Mouse (Mus musculus) erythroid progenitor cell, adult 5-6 weeks (primary cell): Measurements from ENCODE around the gene Macrod2. TPM values are rescaled to one million over a fixed set of nuclear protein-coding genes. Genes with fewer than 3 reads are reported as not detected.

Experiments
- ATAC-seq: replicated peaks from 2 replicates; pipeline ENCODE4 v1.8.0; 2016; ENCODE audit warnings: moderate number of reproducible peaks, mild to moderate bottlenecking, moderate TSS enrichment, inconsistent platforms; ENCODE audit not compliant: poor library complexity, low FRiP score, severe bottlenecking
- total RNA-seq, 2 experiments: library from RNA; stranded (forward) in 1 of 2; stranded (reverse) in 1 of 2; fragments of 150-400 nt in 1 of 2; fragments of 186-747, 209-891 nt in 1 of 2; gene quantifications; 2 replicates each; pipeline versions ENCODE4 v1.2.3 to v1.2.4; 2015 to 2017; ENCODE audit warnings: low replicate concordance in 2 of 2

Gene Macrod2
- total RNA-seq, 2 experiments from 2014 or later: 0.45 to 2.1 TPM

DNA sequence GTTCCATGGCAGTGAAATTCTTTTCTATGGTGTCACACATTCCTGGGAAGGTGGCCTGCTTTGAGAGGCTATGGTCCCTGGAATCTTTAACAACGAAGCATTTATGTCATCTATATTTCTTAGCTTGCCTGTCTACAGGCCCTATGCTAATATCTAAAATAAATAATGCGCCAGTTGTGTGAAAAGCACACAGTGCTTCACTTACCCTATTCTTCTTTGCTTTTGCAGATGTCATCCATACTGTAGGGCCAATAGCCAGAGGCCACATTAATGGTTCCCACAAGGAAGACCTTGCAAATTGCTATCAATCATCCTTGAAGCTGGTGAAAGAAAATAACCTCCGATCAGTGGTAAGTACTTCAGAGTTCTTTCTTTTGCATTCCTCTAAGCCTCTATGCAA is 1119.9 kb downstream of the Macrod2 start:
- ATAC-seq: no peak

DNA sequence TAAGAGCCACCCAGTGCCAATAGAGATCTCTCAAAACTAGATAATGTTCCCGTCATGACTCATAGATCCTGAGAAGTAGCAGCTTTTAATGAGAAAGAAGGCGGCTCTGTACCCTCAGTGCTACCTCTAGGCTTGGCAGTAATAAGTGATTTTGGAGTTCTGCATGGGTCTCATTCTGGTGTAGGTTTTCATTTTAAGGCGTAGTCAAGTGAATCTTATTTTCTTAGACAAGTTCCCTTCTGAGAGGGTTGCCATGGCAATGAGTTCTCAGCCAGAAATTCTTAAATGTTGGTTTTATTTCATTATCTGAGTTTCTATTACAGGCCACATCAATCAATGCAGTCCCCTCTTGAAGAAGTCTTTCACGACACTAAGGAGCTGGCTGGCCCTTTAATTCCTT is 1127.0 kb downstream of the Macrod2 start:
- no peak for ATAC-seq

DNA sequence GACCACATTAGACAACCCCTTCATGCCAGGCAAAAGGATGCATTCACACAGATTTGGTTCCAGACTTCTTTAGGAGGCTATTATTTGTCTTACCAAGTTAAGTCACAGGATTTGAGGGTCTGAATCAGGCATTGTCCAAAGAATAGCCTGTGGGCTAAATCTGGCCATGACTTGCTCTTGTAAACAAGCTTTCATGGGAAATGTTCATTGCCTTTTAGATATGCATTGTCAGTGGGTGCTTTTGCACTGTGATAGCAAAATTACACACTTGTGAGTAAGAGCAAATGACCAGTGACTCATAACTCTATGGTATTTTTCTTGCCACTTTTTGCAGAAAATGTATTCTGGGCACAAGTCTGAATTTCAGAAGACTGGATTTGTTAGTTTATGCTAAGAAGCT is 1150.8 kb downstream of the Macrod2 start:
- no peak for ATAC-seq

DNA sequence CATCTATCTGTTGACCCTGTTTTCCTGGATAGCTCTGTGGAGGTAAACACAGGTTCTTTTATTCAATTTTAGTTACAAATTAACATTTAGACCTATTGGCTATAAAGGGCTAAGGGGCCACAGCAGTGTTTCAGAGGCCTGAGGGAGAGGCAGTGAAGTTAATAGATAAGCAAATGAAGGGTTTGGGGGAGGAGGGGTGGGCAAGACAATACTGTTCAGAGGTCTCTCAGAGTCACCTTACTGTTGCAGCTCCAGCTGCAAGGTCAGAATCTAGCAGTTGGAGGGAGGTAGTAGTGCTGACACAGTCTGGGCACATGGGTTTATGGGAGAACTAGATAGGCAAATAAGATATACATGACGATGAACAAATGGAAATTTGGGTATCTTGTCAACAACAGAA is 1156.6 kb downstream of the Macrod2 start:
- no peak for ATAC-seq

DNA sequence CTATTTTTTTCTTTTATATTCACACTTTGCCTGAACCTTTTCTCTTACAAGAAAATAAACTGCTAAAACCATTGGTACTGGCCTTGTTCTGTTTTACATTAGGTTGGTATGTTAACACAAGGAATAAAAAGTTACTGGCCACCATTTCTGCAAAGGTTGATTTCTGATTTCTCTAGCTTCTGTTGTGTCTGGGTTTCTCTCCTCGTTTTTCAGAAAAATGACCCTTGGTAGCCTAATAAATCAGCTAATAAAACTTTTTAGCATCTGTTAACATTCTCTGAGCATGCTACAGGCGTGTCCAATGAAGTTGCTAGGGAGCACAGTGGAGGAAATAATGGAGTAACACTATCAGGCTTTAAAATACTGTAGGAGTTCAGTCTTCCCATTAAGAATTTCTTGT is 1161.6 kb downstream of the Macrod2 start:
- no peak for ATAC-seq

DNA sequence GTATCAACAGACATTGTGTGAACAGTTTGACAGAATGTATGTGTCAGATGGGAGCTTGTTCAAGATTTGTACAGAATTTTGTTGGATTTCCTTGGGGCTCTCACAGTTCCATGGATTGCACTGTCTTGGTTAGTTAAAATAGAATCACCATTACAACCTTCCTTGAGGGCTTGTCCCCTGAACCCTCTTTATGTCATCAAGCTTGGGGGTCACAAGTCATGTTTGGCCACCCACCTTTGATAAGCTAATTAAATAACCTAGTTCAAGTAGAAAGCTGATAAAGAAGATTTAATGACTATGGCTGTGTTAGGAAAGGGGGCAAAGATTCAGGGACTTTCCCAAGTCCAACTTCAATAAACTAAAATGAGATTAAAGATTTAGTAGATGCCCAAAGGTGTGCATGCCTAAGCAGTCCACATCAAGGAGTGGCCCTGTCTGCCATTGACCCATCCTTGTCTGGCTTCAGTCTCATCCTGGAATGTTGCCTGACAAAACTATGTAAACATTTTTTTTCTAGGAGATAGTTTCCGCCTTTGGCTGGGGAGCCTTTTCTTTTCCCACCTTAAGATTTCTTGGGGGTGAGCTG is 1163.2 kb downstream of the Macrod2 start:
- no peak for ATAC-seq

DNA sequence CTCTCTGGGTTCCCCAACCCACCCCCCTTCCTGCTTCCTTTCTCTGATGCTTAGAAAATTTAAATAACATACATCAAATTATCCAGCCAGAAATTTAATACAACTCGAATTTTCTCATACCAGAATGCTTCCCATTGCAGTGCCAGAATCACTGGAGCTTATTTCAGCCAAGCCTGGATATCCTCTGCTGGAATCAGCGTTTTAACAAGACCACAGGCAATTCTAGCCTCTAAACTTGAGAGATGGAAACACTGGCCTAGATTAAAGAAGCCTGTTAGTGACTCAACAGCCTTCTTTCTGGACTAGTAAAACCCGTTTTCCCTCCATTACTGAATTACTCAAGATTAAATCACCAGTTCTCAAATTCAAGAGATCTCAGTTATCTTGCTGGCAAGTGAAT is 1170.9 kb downstream of the Macrod2 start:
- no peak for ATAC-seq

DNA sequence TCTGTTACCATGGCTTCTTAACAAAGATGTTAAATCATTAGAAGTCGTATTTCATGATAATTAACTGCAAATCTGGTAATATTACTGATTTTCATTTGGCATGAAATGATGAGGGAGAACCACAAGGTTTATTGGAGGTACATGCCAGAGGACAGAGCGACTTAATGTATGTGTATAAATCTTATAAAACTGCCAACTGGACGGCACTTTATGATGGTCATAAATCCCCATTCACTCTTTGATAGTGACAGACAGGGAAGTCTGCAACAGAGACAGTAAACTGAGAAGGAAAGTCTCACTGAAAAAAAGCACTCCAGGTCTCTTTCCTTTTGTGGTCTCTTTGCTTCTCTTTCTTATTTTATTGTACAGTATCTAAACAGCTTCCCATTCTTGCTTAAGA is 1176.3 kb downstream of the Macrod2 start:
- ATAC-seq: no peak

DNA sequence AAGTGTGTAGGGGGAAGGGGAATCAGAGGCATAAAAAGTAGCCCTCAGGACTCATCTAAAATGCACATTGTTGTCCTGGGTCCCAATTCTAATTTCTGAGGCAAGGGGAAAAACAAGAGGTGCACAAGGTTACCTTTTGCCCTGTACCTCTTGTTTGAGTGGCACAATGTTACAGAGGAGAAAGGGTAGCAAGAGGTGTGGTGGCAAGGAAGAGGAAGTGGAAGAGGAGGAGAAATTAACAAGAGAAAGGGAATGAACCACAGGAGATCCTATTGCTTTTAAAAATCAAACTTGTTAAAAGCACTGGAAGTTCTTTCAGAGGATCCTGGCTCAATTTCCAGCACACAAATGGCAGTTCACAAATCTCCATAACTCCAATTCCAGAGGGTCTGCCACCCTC is 1183.1 kb downstream of the Macrod2 start:
- no peak for ATAC-seq

DNA sequence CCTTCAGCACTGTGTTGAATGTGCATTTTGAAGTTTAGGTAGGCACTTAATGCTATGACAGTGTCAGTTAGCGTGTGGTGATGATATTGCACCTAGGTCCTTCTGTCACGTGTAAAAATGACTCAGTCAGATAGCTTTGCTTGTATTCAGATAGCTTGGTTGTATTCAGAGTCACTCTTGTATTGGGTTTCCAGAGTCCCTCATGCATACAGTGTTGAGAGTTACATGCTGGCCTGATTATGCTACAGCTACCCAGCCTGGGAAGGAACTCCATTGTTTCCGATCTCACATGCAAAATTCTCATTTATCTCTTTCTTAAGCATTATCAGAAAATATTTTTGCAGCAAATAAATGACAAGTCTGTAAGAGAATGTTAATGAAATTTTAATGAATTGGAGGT is 1187.3 kb downstream of the Macrod2 start:
- no peak for ATAC-seq

DNA sequence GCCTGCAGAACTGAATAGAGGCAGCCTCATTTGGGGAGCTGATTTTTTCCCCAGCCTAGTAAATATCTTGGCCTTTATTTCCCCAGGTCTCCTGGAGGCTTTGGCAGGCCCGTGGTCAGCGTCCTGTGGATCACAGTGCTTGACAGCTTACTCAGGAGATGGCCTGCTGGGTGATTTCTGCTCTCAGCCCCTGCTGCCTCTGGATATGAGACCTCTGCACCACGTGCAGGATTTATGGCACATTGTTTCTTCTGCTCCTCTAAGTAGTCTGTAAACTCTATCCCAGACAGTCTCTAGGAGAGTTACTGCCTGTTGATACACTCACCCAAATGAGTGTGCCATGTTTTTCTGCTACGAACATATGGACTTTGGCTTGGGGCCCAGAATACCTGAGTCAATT is 1187.8 kb downstream of the Macrod2 start:
- no peak for ATAC-seq

DNA sequence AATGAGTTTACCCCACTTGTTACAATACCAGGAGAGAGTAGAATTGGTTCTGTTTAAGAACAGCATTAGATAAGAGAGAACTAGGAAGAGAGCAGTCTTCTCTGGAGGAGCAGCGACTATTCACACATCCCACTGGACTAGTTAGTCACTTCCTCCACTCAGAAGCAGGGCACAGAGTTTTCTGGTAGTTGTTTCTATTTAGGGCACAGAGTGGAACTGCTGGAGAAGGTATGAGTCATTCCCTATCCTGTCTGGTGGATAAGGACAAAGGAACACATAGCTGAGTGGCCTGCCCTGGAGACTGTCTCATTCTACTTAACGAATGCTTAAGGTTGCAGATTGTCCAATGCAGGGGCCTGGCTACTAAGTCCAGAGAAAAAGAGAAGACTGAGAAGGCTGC is 1192.2 kb downstream of the Macrod2 start:
- no peak for ATAC-seq

DNA sequence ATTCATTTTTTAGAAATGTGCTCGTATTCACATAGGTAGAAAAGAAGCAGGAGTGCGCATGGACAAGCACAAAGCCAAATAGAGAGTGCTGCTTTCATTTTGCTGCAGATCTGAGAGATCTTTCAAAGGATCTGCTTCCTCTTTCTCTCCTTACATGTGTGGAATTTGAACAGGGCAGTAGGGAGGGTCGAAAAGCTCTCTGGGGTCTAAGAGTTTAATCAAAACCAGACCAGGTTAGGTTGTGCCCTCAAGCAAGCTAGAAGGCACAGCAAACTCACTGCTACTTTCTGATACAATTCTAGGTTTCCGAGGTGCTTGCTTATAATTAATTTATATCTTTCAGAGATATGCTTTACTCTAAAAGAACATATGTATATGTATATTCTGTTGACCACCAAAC is 1196.2 kb downstream of the Macrod2 start:
- no peak for ATAC-seq

DNA sequence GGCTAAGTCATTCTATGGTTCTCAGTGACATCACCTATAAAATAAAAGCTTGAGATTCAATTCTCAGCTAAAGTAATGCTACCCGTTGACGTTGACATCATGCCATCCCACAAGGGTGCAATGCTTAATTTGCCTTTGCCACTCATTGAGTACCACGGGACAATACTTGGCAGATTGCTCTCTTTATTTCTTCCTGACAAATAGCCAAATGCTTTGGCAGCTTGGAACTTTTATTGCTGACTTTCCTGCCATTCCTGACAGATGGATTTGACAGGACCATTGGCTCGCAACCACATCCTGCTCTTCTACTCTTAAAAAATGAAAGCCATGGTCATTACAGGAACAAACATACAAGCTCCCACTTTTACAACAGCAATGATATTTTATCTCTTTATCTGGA is 1199.7 kb downstream of the Macrod2 start:
- no peak for ATAC-seq

DNA sequence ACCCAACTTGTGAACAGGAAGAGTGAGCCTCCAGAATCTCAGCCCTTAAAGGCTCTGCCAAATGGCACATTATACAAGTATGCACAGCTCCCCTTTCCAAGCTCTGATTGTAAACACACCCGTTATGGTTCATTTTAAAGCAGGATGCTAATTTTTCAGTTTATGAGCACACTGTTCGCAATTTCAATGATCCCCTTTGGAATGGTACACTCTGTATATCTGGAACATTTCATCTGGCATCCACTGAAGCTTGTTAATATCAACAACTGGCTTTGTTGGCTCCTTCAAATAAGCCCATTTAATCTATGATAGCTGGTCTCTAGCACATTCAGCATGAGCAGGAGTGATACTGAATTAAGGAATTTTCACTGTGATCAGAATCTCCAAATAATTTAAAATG is 1222.6 kb downstream of the Macrod2 start:
- no peak for ATAC-seq

DNA sequence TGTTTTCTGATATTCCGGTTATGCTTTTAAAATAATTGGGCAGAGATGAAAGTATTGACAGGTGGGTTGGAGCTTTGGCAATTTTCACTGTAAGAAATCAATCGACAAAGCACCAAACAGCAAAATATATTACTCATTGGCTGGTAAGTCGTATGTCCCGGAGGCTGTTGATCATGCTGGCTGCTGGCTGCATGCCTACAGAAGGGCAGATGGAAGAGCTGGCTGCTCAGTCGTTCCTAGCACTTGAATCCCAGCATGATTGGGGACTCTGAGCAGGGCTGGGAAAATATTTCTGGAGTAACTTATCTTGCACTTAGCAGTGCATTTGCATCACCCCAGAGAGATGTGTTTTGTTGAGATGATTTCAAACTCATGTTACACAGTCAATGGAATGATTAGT is 1223.1 kb downstream of the Macrod2 start:
- no peak for ATAC-seq

DNA sequence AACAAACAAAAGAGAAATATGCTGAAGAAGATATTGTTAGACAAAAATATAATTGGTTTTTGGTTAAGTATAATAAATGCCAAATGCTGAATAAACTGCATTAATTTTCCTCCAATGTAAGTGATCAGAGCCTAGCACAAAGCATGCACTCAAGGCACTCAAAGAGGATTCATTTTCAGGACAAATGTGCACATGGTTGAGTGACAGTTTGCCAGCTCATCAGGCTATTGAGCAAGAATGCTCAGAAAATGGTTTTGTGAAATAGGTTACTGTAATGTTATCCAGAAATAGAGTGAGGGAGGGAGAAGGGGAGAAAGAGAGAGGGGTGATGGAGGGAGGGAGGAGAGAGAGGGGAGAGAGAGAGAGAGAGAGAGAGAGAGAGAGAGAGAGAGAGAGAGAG is 1268.9 kb downstream of the Macrod2 start:
- no peak for ATAC-seq

DNA sequence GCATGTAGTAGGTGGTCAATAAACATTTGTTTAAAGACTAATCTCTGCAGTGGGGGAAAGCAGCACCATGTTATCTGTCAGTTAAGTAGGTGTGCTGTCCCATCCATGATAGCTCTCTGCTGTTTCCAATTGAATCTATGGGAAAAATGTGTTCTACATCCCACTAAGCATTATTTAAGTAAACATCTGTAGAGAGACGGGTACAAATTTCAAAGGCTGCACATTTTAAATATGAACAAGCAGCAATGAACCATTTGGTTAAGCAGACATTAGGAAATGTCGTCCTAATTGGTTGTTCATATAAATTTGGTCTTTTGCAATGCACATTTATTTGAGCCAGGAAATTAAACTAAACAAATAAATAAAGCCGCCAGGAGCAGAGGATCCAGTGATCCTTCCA is 1277.7 kb downstream of the Macrod2 start:
- ATAC-seq: no peak

DNA sequence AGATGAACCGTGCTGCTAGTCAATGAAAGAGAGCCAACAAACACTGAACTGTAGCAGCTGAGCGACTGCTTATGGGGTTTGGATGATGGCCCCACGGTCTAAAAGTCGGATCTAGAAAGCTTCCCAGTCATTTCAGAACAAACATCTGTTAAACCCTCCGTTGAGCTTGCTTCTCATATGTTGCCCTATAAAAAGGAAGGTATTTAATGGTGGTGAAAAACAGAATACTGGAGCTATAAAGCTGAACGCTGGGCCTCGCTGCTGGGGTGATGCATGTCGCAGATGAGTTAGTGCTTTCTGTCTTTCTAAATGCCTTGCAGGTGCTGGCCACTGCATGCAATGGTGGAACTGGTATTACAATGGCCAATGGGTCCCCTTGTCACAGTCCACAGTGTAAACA is 1278.3 kb downstream of the Macrod2 start:
- no peak for ATAC-seq

DNA sequence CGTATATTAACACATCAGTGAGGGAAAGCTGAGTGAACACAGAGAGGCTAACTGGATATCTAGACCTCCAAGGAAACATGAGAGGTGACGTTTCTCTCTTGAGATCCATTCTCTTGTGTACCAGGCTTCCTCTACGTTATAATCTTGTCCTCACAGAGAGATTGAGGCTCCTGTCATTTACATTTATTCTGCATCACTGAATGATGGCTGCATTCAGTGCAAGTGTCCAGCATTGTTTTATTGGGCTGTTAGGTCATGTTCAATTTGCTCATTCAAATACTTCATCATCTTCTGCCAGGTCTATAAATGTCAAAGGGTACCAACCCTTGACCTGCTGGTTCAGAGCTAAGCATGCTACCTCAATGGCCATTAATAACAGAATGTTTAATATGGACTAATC is 1302.4 kb downstream of the Macrod2 start:
- no peak for ATAC-seq

DNA sequence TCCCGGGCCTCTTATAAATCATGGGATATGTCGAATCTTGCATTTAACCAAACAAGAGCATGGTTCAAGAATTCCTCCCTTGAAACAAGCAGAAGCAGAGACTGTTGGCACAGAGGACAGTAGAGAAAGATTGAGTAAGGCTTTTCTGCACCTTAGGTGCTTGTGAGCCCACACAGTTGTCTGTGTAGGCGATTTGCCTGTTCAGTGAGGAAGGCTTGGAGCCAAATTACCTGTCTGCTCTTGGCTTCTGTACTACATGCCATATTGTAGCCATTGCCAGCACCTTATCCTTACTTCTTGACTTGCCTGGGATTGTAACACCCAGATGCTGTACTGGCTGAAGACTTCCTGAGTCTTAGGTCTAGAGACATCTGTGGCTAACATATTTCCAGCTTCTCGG is 1303.2 kb downstream of the Macrod2 start:
- ATAC-seq: no peak

DNA sequence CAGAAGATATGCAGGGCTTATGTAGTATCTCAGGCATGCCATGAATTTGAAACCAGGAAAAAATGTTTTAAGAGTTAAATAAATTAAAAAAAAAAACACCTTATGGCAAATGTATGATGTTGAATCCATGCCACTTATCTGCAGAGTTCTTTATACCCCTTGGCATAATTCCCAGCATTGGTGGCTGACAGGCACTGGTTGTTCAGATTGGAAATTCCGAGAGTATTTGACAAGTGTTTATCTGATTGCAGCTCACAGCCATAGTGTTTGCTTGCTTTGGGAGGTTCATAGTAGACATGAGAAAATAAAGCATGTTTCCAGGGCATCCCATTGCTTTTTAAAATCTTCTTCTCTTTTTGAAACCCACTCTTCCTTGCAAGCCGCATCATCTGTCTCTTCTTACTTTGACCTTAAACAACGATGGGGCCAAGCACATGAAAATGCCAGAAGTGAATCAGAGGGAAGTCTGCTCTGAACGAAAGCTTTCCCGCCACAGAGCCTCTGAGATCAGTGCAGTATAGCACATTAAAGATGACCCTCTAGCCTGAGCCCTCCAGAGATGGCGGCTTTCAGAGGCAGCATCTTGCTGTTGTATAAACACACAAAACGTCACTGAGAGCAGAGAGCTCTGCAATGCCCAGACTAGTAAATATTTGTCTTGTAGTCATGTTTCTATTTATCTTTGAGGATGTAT is 1305.8 kb downstream of the Macrod2 start:
- no peak for ATAC-seq
